Mouse (Mus musculus) hindbrain, embryonic 12.5 days (tissue): ENCODE results near the gene Rhob. TPM values are rescaled to one million over a fixed set of nuclear protein-coding genes. Genes with fewer than 3 reads are reported as not detected.

Experiments
- ATAC-seq: fragments of 200-750 bp; cut with Nextera tagmentation; 2 replicates; pipeline ENCODE4 v1.8.0; 2017; ENCODE audit warnings: moderate TSS enrichment; ENCODE audit not compliant: low FRiP score
- H3K27ac ChIP-seq: fragments of 300-500 bp; sonication (generic); 2 replicates; pipeline ENCODE4 v1.5.1; 2016; ENCODE audit warnings: mild to moderate bottlenecking
- H3K27me3 ChIP-seq: fragments of 300-500 bp; sonication (generic); 2 replicates; pipeline ENCODE4 v1.6.1; 2016; ENCODE audit warnings: mild to moderate bottlenecking
- H3K36me3 ChIP-seq: fragments of 300-500 bp; sonication (generic); 2 replicates; pipeline ENCODE4 v1.6.1; 2016; ENCODE audit warnings: mild to moderate bottlenecking
- H3K4me1 ChIP-seq: fragments of 300-500 bp; sonication (generic); 2 replicates; pipeline ENCODE4 v1.6.1; 2016
- H3K4me2 ChIP-seq: fragments of 300-500 bp; sonication (generic); replicated peaks from 2 replicates; pipeline ENCODE4 v1.6.1; 2016; ENCODE audit warnings: mild to moderate bottlenecking
- H3K4me3 ChIP-seq: fragments of 300-500 bp; sonication (generic); 2 replicates; pipeline ENCODE4 v1.5.1; 2016; ENCODE audit warnings: mild to moderate bottlenecking
- H3K9ac ChIP-seq: fragments of 300-500 bp; sonication (generic); 2 replicates; pipeline ENCODE4 v1.6.1; 2016; ENCODE audit warnings: mild to moderate bottlenecking, moderate library complexity
- H3K9me3 ChIP-seq: fragments of 300-500 bp; sonication (generic); replicated peaks from 2 replicates; pipeline ENCODE4 v1.6.1; 2016; ENCODE audit warnings: mild to moderate bottlenecking
- WGBS: fragments of 180-500 bp; shearing (Covaris S2); methylation state at CpG from one replicate; pipeline ENCODE4 v1.1.7; 2016; 5-methylcytosine and 5-hydroxymethylcytosine counted together
- polyA plus RNA-seq: library from polyadenylated mRNA; unstranded; fragments of >200 nt; fragmentation: Nextera tagmentation; extraction: Ambion mirVana; gene quantifications from 2 replicates; pipeline ENCODE4 v1.2.1, GENCODE M21; 2016

The Rhob gene
- polyA plus RNA-seq, 1 experiment from 2014 or later, result 75.4 TPM

- Histone ChIP-seq H3K9me3 (no peaks in the 10 kb centered on the region), H3K27ac (peak overlapping the region; percentile 100), H3K27me3 (no peaks in the 10 kb centered on the region), H3K4me3 (peak overlapping the region; percentile 93), H3K4me1 (peaks cover 28% of the 10 kb centered on the region), H3K36me3 (no peaks in the 10 kb centered on the region), H3K4me2 (peak overlapping the region; percentile 82), H3K9ac (peak overlapping the region; percentile 99)
- ATAC-seq, result peak; percentile 11; the same call in 1 of the 2 replicates
- 42% methylated on average over 17 of the region's 17 CpGs for WGBS
Measured at GRCm38 (mm10) chr12:8500597-8501570, 1.1 kb upstream of the Rhob start.

GRCm38 (mm10) chr12:8499001-8499870 lies 573 bp downstream of the Rhob start:
- Histone ChIP-seq H3K4me2 (peak overlapping the region; percentile 82), H3K27me3 (no peaks in the 10 kb centered on the region), H3K27ac (peak overlapping the region; percentile 100), H3K4me1 (peaks cover 30% of the 10 kb centered on the region), H3K36me3 (no peaks in the 10 kb centered on the region), H3K9ac (peak overlapping the region; percentile 99), H3K9me3 (no peaks in the 10 kb centered on the region), H3K4me3 (peak overlapping the region; percentile 93)
- WGBS, result under 1% methylated on average over 98 of the region's 99 CpGs
- ATAC-seq, result peak; percentile 75

GRCm38 (mm10) chr12:8498591-8499000 lies 1.2 kb downstream of the Rhob start:
- WGBS, result 3% methylated on average over 13 of the region's 13 CpGs
- no peaks in the 10 kb centered on the region for H3K27me3 ChIP-seq
- peak; percentile 6 for ATAC-seq
- no peaks in the 10 kb centered on the region for H3K9me3 ChIP-seq
- H3K4me2 ChIP-seq, result peak overlapping the region; percentile 82
- no peaks in the 10 kb centered on the region for H3K36me3 ChIP-seq
- H3K9ac ChIP-seq, result peak overlapping the region; percentile 99
- peak overlapping the region; percentile 93 for H3K4me3 ChIP-seq
- H3K27ac ChIP-seq, result peak overlapping the region; percentile 100
- H3K4me1 ChIP-seq, result peaks cover 30% of the 10 kb centered on the region

GRCm38 (mm10) chr12:8498148-8498571 lies 1.6 kb downstream of the Rhob start:
- 12% methylated on average over 8 of the region's 8 CpGs for WGBS
- Histone ChIP-seq H3K9me3 (no peaks in the 10 kb centered on the region), H3K36me3 (no peaks in the 10 kb centered on the region), H3K4me1 (peaks cover 30% of the 10 kb centered on the region), H3K9ac (peak overlapping the region; percentile 99), H3K4me3 (peak overlapping the region; percentile 93), H3K4me2 (peak overlapping the region; percentile 82), H3K27me3 (no peaks in the 10 kb centered on the region), H3K27ac (peak overlapping the region; percentile 100)
- ATAC-seq, result no peak

GRCm38 (mm10) chr12:8497314-8497706 lies 2.5 kb downstream of the Rhob start:
- 29% methylated on average over 2 of the region's 2 CpGs for WGBS
- peaks cover 30% of the 10 kb centered on the region for H3K4me1 ChIP-seq
- no peaks in the 10 kb centered on the region for H3K36me3 ChIP-seq
- H3K4me2 ChIP-seq, result peak overlapping the region; percentile 82
- H3K4me3 ChIP-seq, result peak overlapping the region; percentile 93; the same call in 1 of the 2 replicates
- no peak for ATAC-seq
- no peaks in the 10 kb centered on the region for H3K27me3 ChIP-seq
- peak overlapping the region; percentile 99; the same call in 1 of the 2 replicates for H3K9ac ChIP-seq
- no peaks in the 10 kb centered on the region for H3K9me3 ChIP-seq
- no peak overlapping the region for H3K27ac ChIP-seq

- Histone ChIP-seq H3K36me3 (no peaks in the 10 kb centered on the region), H3K4me3 (peak overlapping the region; percentile 93; the same call in 1 of the 2 replicates), H3K4me1 (peaks cover 30% of the 10 kb centered on the region), H3K27ac (peak overlapping the region; percentile 71; the same call in 1 of the 2 replicates), H3K9ac (peak overlapping the region; percentile 38; the same call in 1 of the 2 replicates), H3K4me2 (peak overlapping the region; percentile 82), H3K27me3 (no peaks in the 10 kb centered on the region), H3K9me3 (no peaks in the 10 kb centered on the region)
- WGBS, result 40% methylated on average over 2 of the region's 2 CpGs
- no peak for ATAC-seq
Measured at GRCm38 (mm10) chr12:8496679-8497313, 3.0 kb downstream of the Rhob start.

GRCm38 (mm10) chr12:8495881-8496678 lies 3.7 kb downstream of the Rhob start:
- H3K4me2 ChIP-seq, result peak overlapping the region; percentile 82
- ATAC-seq, result no peak
- 26% methylated on average over 15 of the region's 15 CpGs for WGBS
- peak overlapping the region; percentile 38; the same call in 1 of the 2 replicates for H3K9ac ChIP-seq
- peak overlapping the region; percentile 71 for H3K27ac ChIP-seq
- no peak overlapping the region for H3K4me3 ChIP-seq
- H3K9me3 ChIP-seq, result no peaks in the 10 kb centered on the region
- H3K27me3 ChIP-seq, result no peaks in the 10 kb centered on the region
- no peaks in the 10 kb centered on the region for H3K36me3 ChIP-seq
- peaks cover 28% of the 10 kb centered on the region for H3K4me1 ChIP-seq

GRCm38 (mm10) chr12:8494675-8495074 lies 5.1 kb downstream of the Rhob start:
- ATAC-seq, result no peak
- Histone ChIP-seq H3K36me3 (no peaks in the 10 kb centered on the region), H3K4me2 (no peak overlapping the region), H3K4me3 (no peak overlapping the region), H3K9ac (no peak overlapping the region), H3K9me3 (no peaks in the 10 kb centered on the region), H3K27me3 (no peaks in the 10 kb centered on the region), H3K4me1 (peaks cover 22% of the 10 kb centered on the region), H3K27ac (no peak overlapping the region)
- 78% methylated on average over 3 of the region's 3 CpGs for WGBS

GRCm38 (mm10) chr12:8493386-8493785 lies 6.4 kb downstream of the Rhob start:
- Histone ChIP-seq H3K4me3 (no peak overlapping the region), H3K4me2 (no peak overlapping the region), H3K27ac (no peak overlapping the region), H3K9me3 (no peaks in the 10 kb centered on the region), H3K9ac (no peak overlapping the region), H3K4me1 (peaks cover 22% of the 10 kb centered on the region), H3K27me3 (no peaks in the 10 kb centered on the region), H3K36me3 (no peaks in the 10 kb centered on the region)
- 54% methylated on average over 3 of the region's 3 CpGs for WGBS
- no peak for ATAC-seq

GRCm38 (mm10) chr12:8489098-8489497 lies 10.7 kb downstream of the Rhob start:
- 54% methylated on average over 4 of the region's 4 CpGs for WGBS
- H3K36me3 ChIP-seq, result no peaks in the 10 kb centered on the region
- H3K27ac ChIP-seq, result no peak overlapping the region
- ATAC-seq, result no peak
- H3K9me3 ChIP-seq, result no peaks in the 10 kb centered on the region
- 0 out of 2 replicates have a peak, but pooled peaks cover 2% of the 10 kb centered on the region for H3K4me1 ChIP-seq
- H3K4me2 ChIP-seq, result no peak overlapping the region
- no peak overlapping the region for H3K4me3 ChIP-seq
- H3K27me3 ChIP-seq, result no peaks in the 10 kb centered on the region
- H3K9ac ChIP-seq, result no peak overlapping the region

GRCm38 (mm10) chr12:8488652-8488980 lies 11.2 kb downstream of the Rhob start:
- WGBS, result 87% methylated on average over 4 of the region's 4 CpGs
- Histone ChIP-seq H3K27me3 (no peaks in the 10 kb centered on the region), H3K4me2 (no peak overlapping the region), H3K9ac (no peak overlapping the region), H3K4me3 (no peak overlapping the region), H3K36me3 (no peaks in the 10 kb centered on the region), H3K9me3 (no peaks in the 10 kb centered on the region), H3K27ac (no peak overlapping the region), H3K4me1 (0 out of 2 replicates have a peak, but pooled peaks cover 2% of the 10 kb centered on the region)
- no peak for ATAC-seq
